Mouse (Mus musculus) bone marrow, adult 2 months (tissue): ENCODE measurements at regions not wholly inside any gene's neighbourhood (a gene's known extent, or its start where the extent isn't known, plus 50 kb on each side); places are given as distances from the start of the nearest gene placed in this dataset.

ENCODE experiments used
- H3K27ac ChIP-seq: fragments of 200-500 bp; 2 replicates; pipeline ENCODE4 v1.5.1; 2012; ENCODE audit warnings: low read depth, mild to moderate bottlenecking, control low read depth, inconsistent platforms, low read length; ENCODE audit not compliant: control insufficient read depth, poor library complexity, insufficient read depth
- H3K4me1 ChIP-seq: fragments of 200-500 bp; 2 replicates; pipeline ENCODE4 v1.6.1; 2011; ENCODE audit warnings: low read length; ENCODE audit not compliant: control insufficient read depth, insufficient read depth
- H3K4me3 ChIP-seq: fragments of 200-500 bp; replicated peaks from 2 replicates; pipeline ENCODE3; 2011; ENCODE audit warnings: mild to moderate bottlenecking, low read depth, low read length, control low read depth; ENCODE audit not compliant: control insufficient read depth
- CTCF ChIP-seq: fragments of 200-500 bp; IDR thresholded peaks from 2 replicates; pipeline ENCODE4 v1.5.1; 2011; ENCODE audit warnings: low read length, control low read depth; ENCODE audit not compliant: control insufficient read depth, insufficient read depth
- POLR2A ChIP-seq: fragments of 200-500 bp; IDR thresholded peaks from 2 replicates; pipeline ENCODE4 v1.6.1; 2011; ENCODE audit warnings: low read depth, mild to moderate bottlenecking, control low read depth, low read length, borderline replicate concordance; ENCODE audit not compliant: control insufficient read depth
- WGBS: fragments of 180-500 bp; shearing (Covaris S2); methylation state at CpG from one replicate; pipeline ENCODE4 v1.1.7; 2018; 5-methylcytosine and 5-hydroxymethylcytosine counted together

DNA sequence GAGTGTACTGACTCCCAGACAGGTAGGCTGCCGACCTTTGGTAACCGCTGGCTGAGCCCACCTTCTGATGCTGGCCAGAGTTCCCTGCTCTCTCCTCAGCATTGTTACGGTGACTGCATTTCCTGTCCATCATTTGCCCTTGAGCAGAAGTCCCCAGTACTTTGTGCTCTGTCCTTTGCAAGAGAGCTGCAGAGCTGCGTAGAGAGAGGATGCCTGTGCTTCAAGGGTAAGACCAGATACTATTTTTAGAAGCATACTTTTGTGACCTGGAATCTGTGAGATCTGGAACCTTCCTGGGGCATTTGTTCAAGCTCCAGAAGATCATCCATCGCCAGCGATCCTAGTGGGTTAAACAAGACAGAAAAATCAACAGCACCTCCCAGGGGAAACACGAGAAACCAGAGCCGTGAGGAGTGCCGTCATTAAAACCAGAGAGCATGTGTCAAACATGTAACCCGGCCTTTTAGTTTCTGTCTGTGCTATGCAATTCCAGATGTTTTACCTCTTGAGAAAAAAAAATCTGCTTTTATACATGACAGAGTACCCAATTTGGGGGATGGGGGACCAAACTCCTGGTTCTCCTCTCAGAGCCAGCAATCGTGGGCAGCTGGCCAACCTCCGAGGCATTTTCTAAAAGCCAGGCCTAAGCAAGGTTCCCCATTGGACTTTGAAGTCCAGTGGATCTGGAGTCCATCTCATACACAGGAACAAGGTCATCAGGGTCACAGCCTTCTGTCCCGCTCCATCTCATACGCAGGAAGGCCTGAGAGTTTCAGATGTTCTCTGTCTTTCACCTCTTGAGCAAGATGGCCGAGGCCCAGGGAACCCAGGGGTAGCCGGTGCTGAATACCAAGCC lies 73.5 kb upstream of the Aldh1b1 start:
- TF ChIP-seq POLR2A (no peak), CTCF (no peak)
- Histone ChIP-seq H3K4me1 (no peaks in the 10 kb centered on the region), H3K4me3 (no peak overlapping the region), H3K27ac (no peak overlapping the region)
- WGBS, result 80% methylated on average over 16 of the region's 16 CpGs

DNA sequence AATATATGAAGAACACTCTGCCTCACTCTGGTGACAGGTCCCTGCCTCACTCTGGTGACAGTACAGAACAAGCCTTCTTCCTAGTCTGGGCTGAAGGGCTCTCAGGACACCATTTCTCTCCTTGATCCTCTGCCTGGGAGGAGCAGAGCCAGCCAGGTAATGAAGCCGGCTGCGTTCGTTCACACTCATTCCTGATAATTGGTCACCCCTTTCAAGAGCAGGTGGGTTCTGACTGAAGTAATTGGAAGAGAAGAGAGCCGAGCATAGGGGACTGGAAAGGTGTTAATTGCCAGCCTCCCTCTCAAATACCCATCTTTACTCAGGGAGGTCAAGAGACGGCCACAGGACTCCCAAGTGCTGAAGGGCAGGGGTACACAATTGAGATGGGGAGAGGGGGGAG lies 78.5 kb upstream of the Aldh1b1 start:
- TF ChIP-seq POLR2A, result no peak
- no peak for TF ChIP-seq CTCF
- Histone ChIP-seq H3K4me3 (no peak overlapping the region), H3K27ac (no peak overlapping the region), H3K4me1 (no peaks in the 10 kb centered on the region)
- 72% methylated on average over 5 of the region's 5 CpGs for WGBS

- H3K4me1 ChIP-seq, result no peaks in the 10 kb centered on the region
- 2% methylated on average over 3 of the region's 3 CpGs for WGBS
- no peak overlapping the region for H3K27ac ChIP-seq
- no peak for TF ChIP-seq POLR2A
- TF ChIP-seq CTCF, result no peak
- H3K4me3 ChIP-seq, result no peak overlapping the region
Observed at GRCm38 (mm10) chr4:45719564-45719963, 79.3 kb upstream of the Aldh1b1 start.

DNA sequence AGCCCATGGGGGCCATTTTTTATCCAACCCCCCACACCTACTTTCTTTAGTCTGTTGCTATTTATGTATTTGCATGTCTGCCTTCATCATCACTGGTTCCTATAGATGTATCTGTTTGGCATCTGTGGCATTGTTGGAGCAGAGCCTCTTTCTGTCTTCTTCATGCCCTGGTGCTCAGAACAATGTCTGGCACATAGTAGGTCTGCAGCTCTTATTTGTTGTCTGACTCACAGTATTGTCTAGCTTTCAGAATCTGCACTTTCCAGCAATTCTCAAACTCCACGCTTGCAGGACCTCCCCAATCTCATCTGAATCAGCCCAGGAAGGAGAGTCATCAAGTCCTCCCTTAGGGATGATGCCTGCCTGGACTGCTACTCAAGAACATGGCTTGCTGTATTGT lies 82.9 kb upstream of the Aldh1b1 start:
- TF ChIP-seq POLR2A, result no peak
- TF ChIP-seq CTCF, result no peak
- Histone ChIP-seq H3K4me3 (no peak overlapping the region), H3K27ac (no peak overlapping the region), H3K4me1 (no peaks in the 10 kb centered on the region)
- WGBS, result 66% methylated on average over 1 of the region's 1 CpGs

DNA sequence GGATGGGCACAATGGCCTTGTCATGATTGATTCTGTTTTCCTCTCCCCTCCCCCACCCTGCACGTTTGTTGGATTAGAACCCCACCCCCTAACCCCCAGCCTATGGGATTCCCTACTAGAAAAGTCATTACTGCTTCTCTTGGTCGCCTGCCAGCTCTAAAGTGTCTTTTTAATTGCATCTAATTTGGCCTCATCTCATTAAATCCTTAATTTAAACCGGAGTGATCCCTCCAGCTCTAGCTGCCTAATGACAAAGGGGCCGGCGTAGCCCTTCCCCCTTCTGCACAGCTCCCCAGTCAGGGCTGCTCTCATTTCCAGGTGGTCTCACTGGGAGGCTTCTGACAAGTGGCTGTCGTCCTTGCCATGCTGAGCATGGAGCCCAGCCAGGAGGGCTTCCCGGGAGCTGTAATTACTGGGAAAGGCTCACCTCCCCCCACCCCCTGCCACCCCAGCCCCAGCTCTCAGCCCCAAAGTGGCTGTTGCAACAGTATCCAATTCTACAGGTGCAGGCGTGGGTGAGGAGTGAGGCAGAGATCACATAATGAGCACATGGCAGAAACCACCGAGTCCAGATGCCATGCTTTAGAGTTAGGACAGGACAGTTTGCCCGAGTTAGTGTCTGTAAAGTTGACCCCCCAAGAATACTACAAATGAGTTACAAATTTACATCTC lies 84.8 kb upstream of the Aldh1b1 start:
- no peak overlapping the region for H3K27ac ChIP-seq
- 70% methylated on average over 10 of the region's 10 CpGs for WGBS
- no peaks in the 10 kb centered on the region for H3K4me1 ChIP-seq
- no peak for TF ChIP-seq CTCF
- TF ChIP-seq POLR2A, result no peak
- no peak overlapping the region for H3K4me3 ChIP-seq

GRCm38 (mm10) chr4:45713046-45713706 lies 85.6 kb upstream of the Aldh1b1 start:
- no peak overlapping the region for H3K27ac ChIP-seq
- H3K4me3 ChIP-seq, result no peak overlapping the region
- WGBS, result 77% methylated on average over 8 of the region's 8 CpGs
- TF ChIP-seq CTCF (no peak), POLR2A (no peak)
- H3K4me1 ChIP-seq, result no peaks in the 10 kb centered on the region

GRCm38 (mm10) chr4:45703997-45704396 lies 94.8 kb upstream of the Aldh1b1 start:
- no peak for TF ChIP-seq POLR2A
- no peak for TF ChIP-seq CTCF
- H3K27ac ChIP-seq, result no peak overlapping the region
- 22% methylated on average over 7 of the region's 7 CpGs for WGBS

DNA sequence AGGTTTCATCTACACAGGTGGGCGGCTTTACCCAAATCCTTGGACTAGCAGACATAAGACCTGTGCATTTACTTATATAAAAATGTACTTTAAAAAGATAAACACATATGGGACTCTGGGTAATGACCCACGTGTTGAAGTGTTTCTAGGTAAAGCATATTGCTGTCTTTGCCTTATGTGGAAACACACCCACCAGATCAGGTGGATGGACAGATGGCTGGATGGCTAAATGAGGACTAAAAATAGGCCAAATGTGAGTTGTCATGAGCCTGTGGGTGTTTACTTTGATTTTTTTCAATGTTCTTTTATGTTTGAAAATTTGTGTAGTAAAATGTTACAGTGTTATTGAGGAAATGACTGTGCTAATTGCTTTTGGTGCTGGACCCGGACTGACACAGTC lies 99.2 kb upstream of the Aldh1b1 start:
- Histone ChIP-seq H3K4me3 (no peak overlapping the region), H3K4me1 (no peaks in the 10 kb centered on the region), H3K27ac (no peak overlapping the region)
- TF ChIP-seq POLR2A, result no peak
- 73% methylated on average over 3 of the region's 3 CpGs for WGBS

More at GRCm38 (mm10) chr4:45703997-45704396, 94.8 kb upstream of the Aldh1b1 start:
- H3K4me1 ChIP-seq, result no peaks in the 10 kb centered on the region; the same call in 1 of the 2 replicates
- no peak overlapping the region for H3K4me3 ChIP-seq
